Mouse (Mus musculus) ovary, postnatal 14 days (tissue): ENCODE results near the gene a.
"Not testable (repeated sequence)": the region's sequence is repeated elsewhere in the genome, so short reads cannot be mapped to it uniquely, and the experiment has no call there.

Experiments used
- DNase-seq: peaks from one replicate; pipeline ENCODE4 v3.0.0; 2022; ENCODE audit warnings: low spot score

The a gene

GRCm38 (mm10) chr2:155052681-155053080, 261.5 kb downstream of the a start:
- DNase-seq = no peak

- not testable (repeated sequence) for DNase-seq
These were observed 262.3 kb downstream of the a start for GRCm38 (mm10) chr2:155053512-155053911.

GRCm38 (mm10) chr2:155054672-155055071, 263.5 kb downstream of the a start:
- DNase-seq = no peak

GRCm38 (mm10) chr2:155056076-155056578, 264.9 kb downstream of the a start:
- no peak for DNase-seq

- no peak for DNase-seq
These were observed 266.2 kb downstream of the a start for GRCm38 (mm10) chr2:155057361-155057760.

GRCm38 (mm10) chr2:155071027-155071426, 279.8 kb downstream of the a start:
- DNase-seq = no peak

- DNase-seq = no peak
These were observed 281.3 kb downstream of the a start for GRCm38 (mm10) chr2:155072353-155073145.

GRCm38 (mm10) chr2:155073347-155073746, 282.1 kb downstream of the a start:
- DNase-seq = no peak

GRCm38 (mm10) chr2:155073978-155074765, 283.0 kb downstream of the a start, which contains the start of gene Ahcy:
Gene Ahcy, minus strand, starts transcription at chr2:155074497.
- peak; percentile 76 for DNase-seq

GRCm38 (mm10) chr2:155074766-155075330, 283.6 kb downstream of the a start:
- DNase-seq = no peak

GRCm38 (mm10) chr2:155075649-155076048, 284.4 kb downstream of the a start:
- no peak for DNase-seq

GRCm38 (mm10) chr2:155079500-155080178, 288.4 kb downstream of the a start:
- DNase-seq = no peak

GRCm38 (mm10) chr2:155080179-155080530, 289.0 kb downstream of the a start:
- DNase-seq = no peak

- no peak for DNase-seq
These were observed 289.9 kb downstream of the a start for GRCm38 (mm10) chr2:155081056-155081455.

GRCm38 (mm10) chr2:155082121-155082803, 291.1 kb downstream of the a start:
- DNase-seq = peak; percentile 50

GRCm38 (mm10) chr2:155084546-155084945, 293.3 kb downstream of the a start:
- DNase-seq = no peak

- DNase-seq = no peak
These were observed 295.1 kb downstream of the a start for GRCm38 (mm10) chr2:155086328-155086727.

GRCm38 (mm10) chr2:155088264-155088663, 297.1 kb downstream of the a start:
- no peak for DNase-seq

- no peak for DNase-seq
These were observed 299.9 kb downstream of the a start for GRCm38 (mm10) chr2:155090909-155091742.

GRCm38 (mm10) chr2:155091743-155092075, 300.5 kb downstream of the a start:
- no peak for DNase-seq

- DNase-seq = no peak
These were observed 302.2 kb downstream of the a start for GRCm38 (mm10) chr2:155093418-155093817.
